Mouse (Mus musculus) spleen, adult 2 months (tissue): ENCODE data around the gene Tmem211.

ENCODE experiments used
- CTCF ChIP-seq: fragments of 200-500 bp; IDR thresholded peaks from 2 replicates; pipeline ENCODE4 v1.5.1; 2011; ENCODE audit warnings: mild to moderate bottlenecking, inconsistent platforms; ENCODE audit not compliant: insufficient read depth, insufficient read length, insufficient replicate concordance; ENCODE audit errors: extremely low read depth
- POLR2A ChIP-seq: fragments of 200-500 bp; IDR thresholded peaks from 2 replicates; pipeline ENCODE4 v1.6.1; 2011; ENCODE audit warnings: low read depth, low read length, inconsistent platforms

DNA sequence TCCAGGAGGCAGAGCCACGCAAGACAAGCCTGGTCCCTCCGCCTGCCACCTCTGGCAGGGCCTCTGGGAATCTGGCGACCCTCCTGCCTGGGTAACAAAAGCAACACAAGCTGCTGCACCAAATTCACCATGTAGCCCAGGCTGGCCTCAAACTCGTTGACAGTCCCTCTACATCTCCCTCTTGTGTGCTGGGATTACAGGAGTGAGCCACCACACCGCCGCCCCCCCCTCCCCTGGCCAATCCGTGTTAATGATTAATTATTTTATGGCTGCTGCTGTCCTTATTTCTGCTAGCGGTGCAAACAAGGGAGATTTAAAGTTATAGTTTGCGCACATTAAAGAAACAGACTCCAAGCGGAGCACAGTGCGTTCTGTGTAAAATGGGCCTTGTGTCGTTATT lies 9.6 kb upstream of the Tmem211 start:
- TF ChIP-seq CTCF = no peak
- no peak for TF ChIP-seq POLR2A
